Mouse (Mus musculus): ENCODE data around the gene Arl4c. TPM values are rescaled to one million over a fixed set of nuclear protein-coding genes. Genes with fewer than 3 reads are reported as not detected.

The Arl4c gene
- polyA plus RNA-seq, 1 experiment from 2014 or later = 42.4 TPM

DNA sequence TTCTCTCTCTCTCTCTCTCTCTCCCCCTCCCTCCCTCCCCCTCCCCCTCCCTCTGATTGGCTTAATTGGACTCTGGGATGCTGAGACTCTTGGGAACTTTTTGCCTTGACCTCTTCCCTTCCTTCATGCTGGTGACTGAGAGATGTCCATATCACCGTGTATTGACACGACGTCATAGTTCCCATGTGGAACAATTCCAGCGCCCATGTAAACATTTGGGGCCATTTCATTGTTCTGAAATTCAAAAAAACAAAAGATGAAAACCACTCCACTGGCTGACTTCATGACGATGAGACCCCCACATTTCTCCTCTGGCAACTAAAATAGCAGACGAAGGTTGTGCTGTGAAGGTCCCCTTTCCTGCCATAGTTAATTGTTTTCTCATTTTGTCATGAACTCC, 69.2 kb downstream of the Arl4c start:
- no peak overlapping the region for H3K9ac ChIP-seq (replicated peaks)
- ATAC-seq (replicated peaks) = no peak
- no peaks in the 10 kb centered on the region for H3K4me1 ChIP-seq
- 61% methylated on average over 6 of the region's 6 CpGs for WGBS
- H3K27ac ChIP-seq (replicated peaks) = no peak overlapping the region
- no peaks in the 10 kb centered on the region for H3K36me3 ChIP-seq
- H3K4me2 ChIP-seq (replicated peaks) = no peak overlapping the region
- H3K9me3 ChIP-seq = no peaks in the 10 kb centered on the region
- H3K4me3 ChIP-seq = no peak overlapping the region
- H3K27me3 ChIP-seq = no peaks in the 10 kb centered on the region

DNA sequence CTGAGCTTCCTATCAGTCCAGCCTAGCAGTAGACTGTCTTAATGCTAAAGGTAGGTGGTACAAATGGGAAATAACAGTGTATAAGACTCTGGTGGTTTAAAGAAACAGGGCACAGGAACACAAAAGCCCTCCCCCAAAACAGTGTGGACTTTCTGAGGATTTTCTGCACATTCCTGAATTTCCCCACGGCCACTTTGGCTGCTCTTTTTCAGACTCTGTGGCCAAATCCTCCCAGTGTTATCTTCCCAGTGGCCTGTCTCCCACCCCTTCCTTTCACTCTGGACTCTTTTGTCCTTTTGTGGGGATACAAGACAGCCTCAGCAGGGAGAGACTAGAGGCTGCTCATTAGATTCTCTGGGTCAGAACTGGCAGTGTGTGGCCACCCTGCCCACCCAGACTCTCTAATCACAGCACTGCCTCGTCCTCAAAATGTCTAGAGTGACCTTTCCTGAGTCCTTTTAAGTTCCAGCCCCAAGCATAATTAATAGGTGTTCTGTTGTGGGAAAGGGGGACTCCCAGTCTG, 72.0 kb downstream of the Arl4c start:
- ATAC-seq (replicated peaks) = no peak
- WGBS = 7% methylated on average over 2 of the region's 2 CpGs
- H3K27me3 ChIP-seq = no peaks in the 10 kb centered on the region
- H3K27ac ChIP-seq (replicated peaks) = no peak overlapping the region
- H3K4me3 ChIP-seq = no peak overlapping the region
- no peaks in the 10 kb centered on the region for H3K4me1 ChIP-seq
- no peak overlapping the region for H3K4me2 ChIP-seq (replicated peaks)
- H3K9ac ChIP-seq (replicated peaks) = no peak overlapping the region
- no peaks in the 10 kb centered on the region for H3K9me3 ChIP-seq
- no peaks in the 10 kb centered on the region for H3K36me3 ChIP-seq

DNA sequence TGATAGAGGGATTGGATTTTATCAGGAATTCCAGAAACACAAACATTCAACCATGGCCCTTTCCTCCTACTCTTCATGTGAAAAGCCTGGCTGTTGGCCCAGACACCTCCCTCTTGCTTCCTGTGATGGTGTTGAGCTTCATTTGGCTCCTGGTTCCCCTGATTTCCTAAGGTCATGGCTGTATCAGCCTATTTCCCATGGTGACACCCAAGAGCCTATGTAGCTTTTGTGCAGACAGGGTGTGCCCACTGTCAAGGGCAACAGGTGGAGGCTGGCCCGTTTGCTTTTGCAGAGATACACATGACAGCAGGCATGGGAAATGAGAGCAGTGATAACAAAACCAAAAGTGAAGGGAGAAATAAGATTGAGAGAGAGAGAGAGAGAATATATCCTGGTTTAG, 76.8 kb downstream of the Arl4c start:
- no peak overlapping the region for H3K4me2 ChIP-seq (replicated peaks)
- no peaks in the 10 kb centered on the region for H3K9me3 ChIP-seq
- no peak overlapping the region for H3K4me3 ChIP-seq
- ATAC-seq (replicated peaks) = no peak
- H3K27me3 ChIP-seq = no peaks in the 10 kb centered on the region
- peaks cover 16% of the 10 kb centered on the region for H3K4me1 ChIP-seq
- H3K9ac ChIP-seq (replicated peaks) = no peak overlapping the region
- no peaks in the 10 kb centered on the region for H3K36me3 ChIP-seq
- 71% methylated on average over 1 of the region's 1 CpGs for whole genome bisulfite sequencing
- no peak overlapping the region for H3K27ac ChIP-seq (replicated peaks)

DNA sequence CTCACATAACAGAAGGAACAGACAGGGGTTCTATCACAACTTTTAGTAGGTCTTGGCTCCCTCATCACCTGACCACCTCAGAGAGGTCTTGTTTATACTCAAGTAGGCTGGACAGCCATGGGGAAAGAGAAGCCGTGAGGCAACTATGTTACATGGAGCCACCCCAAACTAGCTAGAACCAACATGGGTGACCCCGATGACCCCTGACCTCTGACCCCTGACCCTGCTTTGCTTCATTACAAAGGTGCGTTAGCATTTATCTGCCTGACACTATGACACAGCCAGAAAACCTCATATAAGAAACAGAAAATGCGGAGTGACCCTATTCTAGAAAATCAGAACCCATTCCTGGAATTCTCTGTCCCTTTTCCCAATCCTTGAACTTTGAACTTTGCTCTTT, 77.6 kb downstream of the Arl4c start:
- Histone ChIP-seq H3K36me3 (no peaks in the 10 kb centered on the region), H3K4me1 (peaks cover 16% of the 10 kb centered on the region), H3K27me3 (no peaks in the 10 kb centered on the region), H3K9me3 (no peaks in the 10 kb centered on the region), H3K4me3 (no peak overlapping the region), H3K9ac (replicated peaks) (no peak overlapping the region), H3K4me2 (replicated peaks) (no peak overlapping the region), H3K27ac (replicated peaks) (peak overlapping the region; percentile 81)
- no peak for ATAC-seq (replicated peaks)
- 97% methylated on average over 4 of the region's 4 CpGs for WGBS

DNA sequence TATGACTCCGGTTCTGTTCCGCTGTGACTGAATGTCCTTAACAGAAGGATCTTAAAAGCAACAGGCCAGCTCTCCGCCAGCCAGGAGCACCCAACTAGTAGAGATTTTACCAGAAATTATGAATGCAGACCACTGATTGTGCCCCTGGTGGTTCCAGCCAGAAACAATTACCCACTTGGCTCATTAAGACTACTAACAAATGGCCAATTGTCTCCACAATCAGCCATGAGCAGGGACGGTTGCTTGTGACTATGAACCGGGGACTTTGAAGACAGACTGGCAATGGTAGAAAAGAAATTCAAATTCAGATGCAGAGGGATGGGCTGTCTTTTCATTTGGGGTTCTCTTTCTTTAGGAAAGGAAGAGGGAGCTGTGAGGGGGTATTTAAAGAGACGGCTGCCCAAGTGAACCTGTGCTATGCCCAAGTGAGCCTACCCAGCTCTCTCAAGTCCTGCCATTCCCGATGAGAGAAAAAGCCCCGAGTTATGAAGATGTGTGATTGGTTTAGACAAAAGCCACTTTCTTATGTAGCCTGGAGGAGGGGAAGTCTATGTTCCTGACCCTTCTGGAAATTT, 78.4 kb downstream of the Arl4c start:
- Histone ChIP-seq H3K9me3 (no peaks in the 10 kb centered on the region), H3K4me1 (peaks cover 16% of the 10 kb centered on the region), H3K27ac (replicated peaks) (peak overlapping the region; percentile 81), H3K9ac (replicated peaks) (no peak overlapping the region), H3K36me3 (no peaks in the 10 kb centered on the region), H3K27me3 (no peaks in the 10 kb centered on the region), H3K4me3 (no peak overlapping the region), H3K4me2 (replicated peaks) (no peak overlapping the region)
- peak; percentile 86 for ATAC-seq (replicated peaks)
- WGBS = 19% methylated on average over 8 of the region's 8 CpGs

Other genes starting within 250 kb of the Arl4c start
- not detected in 2 replicates for gene Glrp1, start 192.2 kb downstream of the Arl4c start, polyA plus RNA-seq (2015; fragmentation: Nextera tagmentation; extraction: Ambion mirVana)